Mouse (Mus musculus) megakaryocyte, embryonic 14.5 days (primary cell): ENCODE measurements around the gene Mthfd1l.

Experiments
- FLI1 ChIP-seq: IDR thresholded peaks from 2 replicates; pipeline ENCODE4 v1.6.1; 2012; ENCODE audit warnings: low read length, inconsistent platforms, mixed read lengths
- GATA1 ChIP-seq: IDR thresholded peaks from 3 replicates; pipeline ENCODE4 v1.6.1; 2012; ENCODE audit warnings: mixed read lengths, low read length, inconsistent platforms, borderline replicate concordance

DNA sequence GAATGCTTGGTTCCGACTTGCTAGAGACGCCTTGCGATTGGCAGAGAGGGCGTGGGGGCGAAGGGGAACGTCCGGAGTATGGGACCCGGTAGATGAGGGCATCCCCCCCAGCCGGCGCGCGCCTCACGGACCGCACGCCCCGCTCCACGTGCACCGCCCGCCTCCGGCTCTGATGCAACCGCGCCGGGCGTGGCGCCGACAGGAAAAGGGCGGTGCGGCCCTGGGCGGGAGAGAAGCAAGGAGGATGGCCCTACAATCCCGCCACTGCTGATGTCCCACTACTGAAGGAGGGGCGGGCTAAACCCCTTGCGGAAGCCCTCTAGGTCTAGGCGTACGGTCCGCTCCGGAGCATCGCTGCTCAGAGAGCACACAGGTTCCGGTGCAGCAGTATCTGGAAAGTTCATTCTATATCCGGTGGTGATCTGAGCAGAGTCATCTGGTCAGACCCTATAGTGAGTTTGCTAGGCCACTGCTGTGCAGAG, 712 bp downstream of the Mthfd1l start:
- TF ChIP-seq GATA1 (no peak), FLI1 (peak; percentile 68; the same call in 1 of the 2 replicates)
